Mouse (Mus musculus) inflammation-experienced regulatory T-cells, adult 6 months (primary cell): ENCODE measurements at regions not wholly inside any gene's neighbourhood (a gene's known extent, or its start where the extent isn't known, plus 50 kb on each side); places are given as distances from the start of the nearest gene placed in this dataset.

Experiments used
- ATAC-seq: one replicate; pipeline ENCODE4 v1.8.0; 2017

- no peak for ATAC-seq
Observed at GRCm38 (mm10) chr8:103502991-103503767, 598.2 kb upstream of the Cdh5 start.

- no peak for ATAC-seq
Observed at GRCm38 (mm10) chr8:103506334-103506733, 595.1 kb upstream of the Cdh5 start.

GRCm38 (mm10) chr8:103507068-103507467 lies 594.4 kb upstream of the Cdh5 start:
- ATAC-seq, result no peak

- no peak for ATAC-seq
Observed at GRCm38 (mm10) chr8:103520141-103520866, 581.1 kb upstream of the Cdh5 start.

- ATAC-seq, result no peak
Observed at GRCm38 (mm10) chr8:103530903-103531302, 570.5 kb upstream of the Cdh5 start.

- no peak for ATAC-seq
Observed at GRCm38 (mm10) chr8:103534971-103535370, 566.5 kb upstream of the Cdh5 start.

- no peak for ATAC-seq
Observed at GRCm38 (mm10) chr8:103536856-103537255, 564.6 kb upstream of the Cdh5 start.

GRCm38 (mm10) chr8:103541954-103542353 lies 559.5 kb upstream of the Cdh5 start:
- no peak for ATAC-seq

- no peak for ATAC-seq
Observed at GRCm38 (mm10) chr8:103551916-103552535, 549.4 kb upstream of the Cdh5 start.

GRCm38 (mm10) chr8:103561606-103562005 lies 539.8 kb upstream of the Cdh5 start:
- ATAC-seq, result no peak

- no peak for ATAC-seq
Observed at GRCm38 (mm10) chr8:103570864-103571425, 530.5 kb upstream of the Cdh5 start.

- ATAC-seq, result no peak
Observed at GRCm38 (mm10) chr8:103577147-103577546, 524.3 kb upstream of the Cdh5 start.

- no peak for ATAC-seq
Observed at GRCm38 (mm10) chr8:103578006-103578405, 523.4 kb upstream of the Cdh5 start.

GRCm38 (mm10) chr8:103608291-103608690 lies 493.1 kb upstream of the Cdh5 start:
- no peak for ATAC-seq

- ATAC-seq, result no peak
Observed at GRCm38 (mm10) chr8:103623781-103624434, 477.5 kb upstream of the Cdh5 start.

GRCm38 (mm10) chr8:103625166-103625890 lies 476.1 kb upstream of the Cdh5 start:
- ATAC-seq, result no peak

- no peak for ATAC-seq
Observed at GRCm38 (mm10) chr8:103626446-103626845, 475.0 kb upstream of the Cdh5 start.

- ATAC-seq, result no peak
Observed at GRCm38 (mm10) chr8:103632543-103632942, 468.9 kb upstream of the Cdh5 start.

GRCm38 (mm10) chr8:103634951-103635350 lies 466.5 kb upstream of the Cdh5 start:
- ATAC-seq, result no peak

GRCm38 (mm10) chr8:103643621-103644020 lies 457.8 kb upstream of the Cdh5 start:
- no peak for ATAC-seq

GRCm38 (mm10) chr8:103644106-103644505 lies 457.3 kb upstream of the Cdh5 start:
- ATAC-seq, result no peak

GRCm38 (mm10) chr8:103644845-103645244 lies 456.6 kb upstream of the Cdh5 start:
- no peak for ATAC-seq
